Mouse (Mus musculus): ENCODE results near the gene Cers4. TPM values are rescaled to one million over a fixed set of nuclear protein-coding genes. Genes with fewer than 3 reads are reported as not detected.

Gene Cers4
- polyA plus RNA-seq, 1 experiment from 2014 or later = 26.0 TPM

- Histone ChIP-seq H3K9me3 (replicated peaks; ENCODE audit: control insufficient read depth, low read length) (no peaks in the 10 kb centered on the region), H3K27ac (ENCODE audit: low read depth, low read length) (peak overlapping the region; percentile 82), H3K27me3 (ENCODE audit: control insufficient read depth, insufficient read depth, low read length) (no peaks in the 10 kb centered on the region), H3K36me3 (ENCODE audit: control insufficient read depth, insufficient read depth, low read length) (0 out of 2 replicates have a peak, but pooled peaks cover 2% of the 10 kb centered on the region), H3K9ac (ENCODE audit: low read depth, low read length) (peak overlapping the region; percentile 62), H3K4me1 (ENCODE audit: control insufficient read depth, insufficient read depth, low read length) (peaks cover 19% of the 10 kb centered on the region), H3K4me3 (ENCODE audit: low read depth, low read length) (peak overlapping the region; percentile 52), H3K4me2 (peak overlapping the region; percentile 58)
- peak; percentile 48 for ATAC-seq (replicated peaks; ENCODE audit: insufficient number of reproducible peaks, low FRiP score, low TSS enrichment)
- 8% methylated on average over 21 of the region's 21 CpGs for WGBS (ENCODE audit: insufficient replicate concordance)
Observed at GRCm38 (mm10) chr8:4493686-4494440, 1.0 kb downstream of the Cers4 start.

GRCm38 (mm10) chr8:4495976-4496375 lies 3.1 kb downstream of the Cers4 start:
- H3K36me3 ChIP-seq (ENCODE audit: control insufficient read depth, insufficient read depth, low read length) = 0 out of 2 replicates have a peak, but pooled peaks cover 2% of the 10 kb centered on the region
- H3K9me3 ChIP-seq (replicated peaks; ENCODE audit: control insufficient read depth, low read length) = no peaks in the 10 kb centered on the region
- 0 out of 2 replicates have a peak overlapping the region, but pooled peaks have one; percentile 34 for H3K9ac ChIP-seq (ENCODE audit: low read depth, low read length)
- H3K4me2 ChIP-seq = no peak overlapping the region
- no peaks in the 10 kb centered on the region for H3K27me3 ChIP-seq (ENCODE audit: control insufficient read depth, insufficient read depth, low read length)
- ATAC-seq (replicated peaks; ENCODE audit: insufficient number of reproducible peaks, low FRiP score, low TSS enrichment) = no peak
- H3K27ac ChIP-seq (ENCODE audit: low read depth, low read length) = no peak overlapping the region
- 66% methylated on average over 6 of the region's 6 CpGs for WGBS (ENCODE audit: insufficient replicate concordance)
- peaks cover 19% of the 10 kb centered on the region for H3K4me1 ChIP-seq (ENCODE audit: control insufficient read depth, insufficient read depth, low read length)
- H3K4me3 ChIP-seq (ENCODE audit: low read depth, low read length) = no peak overlapping the region

GRCm38 (mm10) chr8:4497610-4498009 lies 4.8 kb downstream of the Cers4 start:
- Histone ChIP-seq H3K27ac (ENCODE audit: low read depth, low read length) (no peak overlapping the region), H3K9ac (ENCODE audit: low read depth, low read length) (no peak overlapping the region), H3K4me3 (ENCODE audit: low read depth, low read length) (no peak overlapping the region), H3K4me1 (ENCODE audit: control insufficient read depth, insufficient read depth, low read length) (peaks cover 12% of the 10 kb centered on the region), H3K36me3 (ENCODE audit: control insufficient read depth, insufficient read depth, low read length) (peaks cover 7% of the 10 kb centered on the region; the same call in 1 of the 2 replicates), H3K27me3 (ENCODE audit: control insufficient read depth, insufficient read depth, low read length) (no peaks in the 10 kb centered on the region), H3K9me3 (replicated peaks; ENCODE audit: control insufficient read depth, low read length) (no peaks in the 10 kb centered on the region), H3K4me2 (no peak overlapping the region)
- 50% methylated on average over 1 of the region's 1 CpGs for WGBS (ENCODE audit: insufficient replicate concordance)
- ATAC-seq (replicated peaks; ENCODE audit: insufficient number of reproducible peaks, low FRiP score, low TSS enrichment) = no peak

- peaks cover 9% of the 10 kb centered on the region; the same call in 1 of the 2 replicates for H3K4me1 ChIP-seq (ENCODE audit: control insufficient read depth, insufficient read depth, low read length)
- no peak overlapping the region for H3K4me3 ChIP-seq (ENCODE audit: low read depth, low read length)
- WGBS (ENCODE audit: insufficient replicate concordance) = 66% methylated on average over 1 of the region's 1 CpGs
- ATAC-seq (replicated peaks; ENCODE audit: insufficient number of reproducible peaks, low FRiP score, low TSS enrichment) = no peak
- H3K9me3 ChIP-seq (replicated peaks; ENCODE audit: control insufficient read depth, low read length) = no peaks in the 10 kb centered on the region
- no peaks in the 10 kb centered on the region for H3K27me3 ChIP-seq (ENCODE audit: control insufficient read depth, insufficient read depth, low read length)
- no peak overlapping the region for H3K9ac ChIP-seq (ENCODE audit: low read depth, low read length)
- H3K27ac ChIP-seq (ENCODE audit: low read depth, low read length) = no peak overlapping the region
- no peak overlapping the region for H3K4me2 ChIP-seq
- peaks cover 5% of the 10 kb centered on the region; the same call in 1 of the 2 replicates for H3K36me3 ChIP-seq (ENCODE audit: control insufficient read depth, insufficient read depth, low read length)
Observed at GRCm38 (mm10) chr8:4505364-4505763, 12.5 kb downstream of the Cers4 start.

GRCm38 (mm10) chr8:4507527-4507926 lies 14.7 kb downstream of the Cers4 start:
- WGBS (ENCODE audit: insufficient replicate concordance) = 77% methylated on average over 5 of the region's 5 CpGs
- Histone ChIP-seq H3K9ac (ENCODE audit: low read depth, low read length) (no peak overlapping the region), H3K27me3 (ENCODE audit: control insufficient read depth, insufficient read depth, low read length) (no peaks in the 10 kb centered on the region), H3K9me3 (replicated peaks; ENCODE audit: control insufficient read depth, low read length) (no peaks in the 10 kb centered on the region), H3K27ac (ENCODE audit: low read depth, low read length) (no peak overlapping the region), H3K4me2 (no peak overlapping the region), H3K4me1 (ENCODE audit: control insufficient read depth, insufficient read depth, low read length) (peaks cover 30% of the 10 kb centered on the region), H3K4me3 (ENCODE audit: low read depth, low read length) (no peak overlapping the region), H3K36me3 (ENCODE audit: control insufficient read depth, insufficient read depth, low read length) (no peaks in the 10 kb centered on the region)
- ATAC-seq (replicated peaks; ENCODE audit: insufficient number of reproducible peaks, low FRiP score, low TSS enrichment) = no peak

- Histone ChIP-seq H3K4me3 (ENCODE audit: low read depth, low read length) (no peak overlapping the region), H3K36me3 (ENCODE audit: control insufficient read depth, insufficient read depth, low read length) (no peaks in the 10 kb centered on the region), H3K4me2 (no peak overlapping the region), H3K9ac (ENCODE audit: low read depth, low read length) (no peak overlapping the region), H3K4me1 (ENCODE audit: control insufficient read depth, insufficient read depth, low read length) (peaks cover 35% of the 10 kb centered on the region), H3K27me3 (ENCODE audit: control insufficient read depth, insufficient read depth, low read length) (no peaks in the 10 kb centered on the region), H3K27ac (ENCODE audit: low read depth, low read length) (peak overlapping the region; percentile 95), H3K9me3 (replicated peaks; ENCODE audit: control insufficient read depth, low read length) (no peaks in the 10 kb centered on the region)
- 77% methylated on average over 4 of the region's 4 CpGs for WGBS (ENCODE audit: insufficient replicate concordance)
- ATAC-seq (replicated peaks; ENCODE audit: insufficient number of reproducible peaks, low FRiP score, low TSS enrichment) = no peak
Observed at GRCm38 (mm10) chr8:4510824-4511223, 18.0 kb downstream of the Cers4 start.

GRCm38 (mm10) chr8:4511429-4512115 lies 18.7 kb downstream of the Cers4 start:
- WGBS (ENCODE audit: insufficient replicate concordance) = 7% methylated on average over 2 of the region's 2 CpGs
- H3K9ac ChIP-seq (ENCODE audit: low read depth, low read length) = peak overlapping the region; percentile 58; the same call in 1 of the 2 replicates
- no peak overlapping the region for H3K4me3 ChIP-seq (ENCODE audit: low read depth, low read length)
- H3K4me1 ChIP-seq (ENCODE audit: control insufficient read depth, insufficient read depth, low read length) = peaks cover 31% of the 10 kb centered on the region
- H3K27ac ChIP-seq (ENCODE audit: low read depth, low read length) = peak overlapping the region; percentile 95
- peak overlapping the region; percentile 48 for H3K4me2 ChIP-seq
- H3K36me3 ChIP-seq (ENCODE audit: control insufficient read depth, insufficient read depth, low read length) = no peaks in the 10 kb centered on the region
- ATAC-seq (replicated peaks; ENCODE audit: insufficient number of reproducible peaks, low FRiP score, low TSS enrichment) = no peak
- no peaks in the 10 kb centered on the region for H3K27me3 ChIP-seq (ENCODE audit: control insufficient read depth, insufficient read depth, low read length)
- H3K9me3 ChIP-seq (replicated peaks; ENCODE audit: control insufficient read depth, low read length) = no peaks in the 10 kb centered on the region

- Histone ChIP-seq H3K9me3 (replicated peaks; ENCODE audit: control insufficient read depth, low read length) (no peaks in the 10 kb centered on the region), H3K4me1 (ENCODE audit: control insufficient read depth, insufficient read depth, low read length) (peaks cover 31% of the 10 kb centered on the region), H3K27me3 (ENCODE audit: control insufficient read depth, insufficient read depth, low read length) (no peaks in the 10 kb centered on the region), H3K9ac (ENCODE audit: low read depth, low read length) (peak overlapping the region; percentile 58; the same call in 1 of the 2 replicates), H3K4me2 (peak overlapping the region; percentile 48), H3K4me3 (ENCODE audit: low read depth, low read length) (no peak overlapping the region), H3K36me3 (ENCODE audit: control insufficient read depth, insufficient read depth, low read length) (0 out of 2 replicates have a peak, but pooled peaks cover 3% of the 10 kb centered on the region), H3K27ac (ENCODE audit: low read depth, low read length) (peak overlapping the region; percentile 95)
- WGBS (ENCODE audit: insufficient replicate concordance) = 15% methylated on average over 8 of the region's 8 CpGs
- peak; percentile 78 for ATAC-seq (replicated peaks; ENCODE audit: insufficient number of reproducible peaks, low FRiP score, low TSS enrichment)
Observed at GRCm38 (mm10) chr8:4512116-4512495, 19.3 kb downstream of the Cers4 start.

Measured in heart, embryonic 11.5 days (tissue).